Mouse (Mus musculus) telencephalon, adult 2 months (tissue): ENCODE measurements at regions not wholly inside any gene's neighbourhood (a gene's known extent, or its start where the extent isn't known, plus 50 kb on each side); places are given as distances from the start of the nearest gene placed in this dataset.
"Not testable (repeated sequence)": the region's sequence is repeated elsewhere in the genome, so short reads cannot be mapped to it uniquely, and the experiment has no call there.

ENCODE experiments used
- DNase-seq: peaks from one replicate; pipeline ENCODE4 v3.0.0-alpha.2; 2011; ENCODE audit warnings: low read depth, low spot score

DNA sequence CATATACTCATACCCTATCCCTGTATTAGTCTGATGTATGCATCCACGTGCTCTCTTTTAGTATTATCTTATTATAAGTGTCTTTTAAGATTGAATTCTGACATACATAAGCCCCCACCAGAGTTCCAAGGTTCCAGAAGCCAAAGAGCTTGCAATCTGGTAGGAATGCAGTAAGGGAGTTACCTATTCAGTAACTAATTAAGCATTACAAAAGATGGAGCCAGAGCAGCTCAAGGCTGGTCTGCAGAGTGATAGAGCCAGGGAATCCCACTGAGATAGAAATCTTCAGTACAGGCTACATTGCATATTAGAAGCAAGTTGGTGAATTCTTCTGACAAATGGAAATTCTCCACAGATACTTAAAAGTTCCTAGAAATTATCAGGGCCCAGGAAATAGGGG, 790.7 kb downstream of the Prdm13 start:
- not testable (repeated sequence) for DNase-seq

DNA sequence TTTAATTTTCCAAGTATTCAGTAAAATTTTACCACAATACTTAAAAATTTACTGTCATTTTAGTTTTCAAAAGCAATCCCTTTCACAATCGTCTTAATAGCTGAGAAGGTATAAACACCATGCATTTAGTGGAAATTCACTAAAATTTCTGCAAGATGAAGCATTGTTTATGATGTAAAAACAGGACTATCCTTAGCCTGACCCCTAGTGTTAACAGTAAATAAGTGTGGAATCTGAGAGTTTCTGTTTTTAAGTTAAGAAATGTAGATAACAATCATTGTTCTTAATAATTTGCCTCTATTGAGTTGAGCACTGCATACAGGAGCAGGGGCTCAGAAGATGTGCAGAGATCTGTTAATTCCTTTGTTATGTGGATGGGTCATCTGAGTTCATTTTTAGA, 791.9 kb downstream of the Prdm13 start:
- no peak for DNase-seq

DNA sequence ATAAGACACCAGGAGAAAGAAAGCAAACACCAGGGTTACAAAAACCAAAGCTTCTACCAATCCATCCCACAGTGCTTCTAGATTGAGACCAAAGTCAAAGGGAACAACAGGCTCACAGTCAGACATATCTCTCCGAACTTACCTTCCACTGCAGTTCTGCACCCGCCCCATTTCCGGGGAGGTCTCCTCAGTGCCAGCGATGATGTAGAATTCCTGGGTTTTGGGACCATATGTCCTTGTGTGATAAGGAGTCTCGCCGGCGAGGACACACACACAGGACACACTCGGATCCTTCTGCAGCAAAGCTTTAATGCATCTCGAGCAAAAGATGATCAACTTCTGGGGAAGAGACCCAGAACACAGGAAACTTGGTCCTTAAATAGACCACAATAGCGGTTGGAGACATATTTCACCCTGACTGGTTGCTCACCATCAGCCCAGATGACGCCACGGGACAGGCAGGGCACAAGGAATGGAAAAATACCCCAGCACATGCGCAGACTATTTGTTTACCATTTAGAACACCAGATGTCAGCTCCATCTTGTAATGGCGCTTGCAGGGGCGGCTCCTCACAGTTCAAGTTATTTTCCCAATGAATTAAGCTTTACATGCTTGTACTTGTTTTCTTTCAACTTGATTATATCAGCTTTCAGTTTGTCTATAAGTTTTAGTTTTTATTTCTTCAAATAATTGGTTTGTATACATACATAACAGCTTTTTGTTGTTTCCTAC, 824.9 kb downstream of the Prdm13 start:
- no peak for DNase-seq

- not testable (repeated sequence) for DNase-seq
Observed at GRCm38 (mm10) chr4:20860066-20860465, 825.7 kb downstream of the Prdm13 start.

DNA sequence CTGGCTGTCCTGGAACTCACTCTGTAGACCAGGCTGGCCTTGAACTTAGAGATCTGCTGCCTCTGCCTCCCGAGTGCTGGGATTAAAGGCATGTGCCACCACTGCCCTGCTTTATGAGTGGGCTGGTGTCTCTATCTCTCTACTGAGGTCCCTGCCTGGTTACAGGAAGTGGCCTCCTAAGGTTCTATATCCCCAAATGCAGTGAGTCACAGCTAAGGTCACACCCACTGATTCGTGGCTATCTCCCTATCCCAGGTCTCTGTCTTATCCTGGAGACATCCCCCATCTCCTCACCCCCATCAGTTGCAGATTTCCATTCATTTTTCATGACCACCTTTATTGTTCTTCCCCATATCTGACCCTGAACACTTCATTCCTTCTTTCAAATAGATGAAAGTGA, 837.3 kb downstream of the Prdm13 start:
- DNase-seq = no peak

- DNase-seq = peak; percentile 10
Observed at GRCm38 (mm10) chr4:20844570-20844969, 841.2 kb downstream of the Prdm13 start.
